Mouse (Mus musculus): Measurements from ENCODE around the gene Zscan2. TPM values are rescaled to one million over a fixed set of nuclear protein-coding genes. Genes with fewer than 3 reads are reported as not detected.

Zscan2 gene
- total RNA-seq, 2 experiments from 2014 or later = 13.5 to 14.4 TPM

GRCm38 (mm10) chr7:80875727-80876126, 15.0 kb downstream of the Zscan2 start:
- DNase-seq (ENCODE audit: low spot score in 2 of 2) = no peak

GRCm38 (mm10) chr7:80882830-80883505, 22.2 kb downstream of the Zscan2 start:
- peak; percentile 63 to 71 for DNase-seq (ENCODE audit: low spot score in 2 of 2)

GRCm38 (mm10) chr7:80885666-80886065, 24.9 kb downstream of the Zscan2 start:
- no peak for DNase-seq (ENCODE audit: low spot score in 2 of 2)

- DNase-seq (ENCODE audit: low spot score in 2 of 2) = no peak
Measured at GRCm38 (mm10) chr7:80888595-80888994, 27.9 kb downstream of the Zscan2 start.

- DNase-seq (ENCODE audit: low spot score in 2 of 2) = peak; percentile 51 to 72
Measured at GRCm38 (mm10) chr7:80889021-80889511, 28.3 kb downstream of the Zscan2 start.

GRCm38 (mm10) chr7:80889841-80890241, 29.1 kb downstream of the Zscan2 start:
- no peak for DNase-seq (ENCODE audit: low spot score in 2 of 2)

GRCm38 (mm10) chr7:80893086-80893752, 32.5 kb downstream of the Zscan2 start:
- DNase-seq (ENCODE audit: low spot score in 2 of 2) = no peak

GRCm38 (mm10) chr7:80893753-80894129, 33.0 kb downstream of the Zscan2 start:
- DNase-seq (ENCODE audit: low spot score in 2 of 2) = no peak

- DNase-seq (ENCODE audit: low spot score in 2 of 2) = no peak
Measured at GRCm38 (mm10) chr7:80894196-80894595, 33.5 kb downstream of the Zscan2 start.

GRCm38 (mm10) chr7:80894815-80895519, 34.2 kb downstream of the Zscan2 start:
- no peak for DNase-seq (ENCODE audit: low spot score in 2 of 2)

GRCm38 (mm10) chr7:80897134-80897533, 36.4 kb downstream of the Zscan2 start:
- no peak for DNase-seq (ENCODE audit: low spot score in 2 of 2)

- DNase-seq (ENCODE audit: low spot score in 2 of 2) = no peak
Measured at GRCm38 (mm10) chr7:80897721-80898120, 37.0 kb downstream of the Zscan2 start.

GRCm38 (mm10) chr7:80900944-80901501, 40.3 kb downstream of the Zscan2 start, which contains the start of gene Wdr73:
TSS of gene Wdr73 (minus strand) at chr7:80901269.
- DNase-seq (ENCODE audit: low spot score in 2 of 2) = peak; percentile 85 to 91

GRCm38 (mm10) chr7:80901541-80902274, 41.0 kb downstream of the Zscan2 start:
- DNase-seq (ENCODE audit: low spot score in 2 of 2) = no peak

GRCm38 (mm10) chr7:80903625-80904422, 43.1 kb downstream of the Zscan2 start:
- DNase-seq (ENCODE audit: low spot score in 2 of 2) = no peak

- peak; percentile 62 to 72 for DNase-seq (ENCODE audit: low spot score in 2 of 2)
Measured at GRCm38 (mm10) chr7:80904921-80905515, 44.3 kb downstream of the Zscan2 start, which contains the start of gene Nmb. TSS of gene Nmb (minus strand) at chr7:80905076.

- no peak for DNase-seq (ENCODE audit: low spot score in 2 of 2)
Measured at GRCm38 (mm10) chr7:80911053-80911452, 50.3 kb downstream of the Zscan2 start.

- no peak for DNase-seq (ENCODE audit: low spot score in 2 of 2)
Measured at GRCm38 (mm10) chr7:80912496-80912895, 51.8 kb downstream of the Zscan2 start.

GRCm38 (mm10) chr7:80917916-80918465, 57.3 kb downstream of the Zscan2 start:
- no peak for DNase-seq (ENCODE audit: low spot score in 2 of 2)

Data from layer of hippocampus, postnatal 10 days (tissue).